Mouse (Mus musculus) MEL (cell line): Measurements from ENCODE around the gene Xrcc1.

Experiments
- CTCF ChIP-seq, 3 experiments: IDR thresholded peaks in 2 of 3; conservative IDR thresholded peaks in 1 of 3; 2 replicates each; pipeline ENCODE4 v1.5.1; 2011 to 2012; ENCODE audit warnings: low read length in 3 of 3, low read depth in 2 of 3, mild to moderate bottlenecking in 2 of 3, improper control_type of control experiment in 1 of 3, inconsistent platforms in 1 of 3, mixed read lengths in 1 of 3, moderate library complexity in 1 of 3; ENCODE audit not compliant: control insufficient read depth in 1 of 3, insufficient read depth in 1 of 3, poor library complexity in 1 of 3, severe bottlenecking in 1 of 3
- JUND ChIP-seq: IDR thresholded peaks from 2 replicates; pipeline ENCODE4 v1.6.1; 2011; ENCODE audit warnings: low read depth, mild to moderate bottlenecking, improper control_type of control experiment, low read length
- MAFK ChIP-seq: IDR thresholded peaks from 2 replicates; pipeline ENCODE4 v1.6.1; 2011; ENCODE audit warnings: low read depth, mild to moderate bottlenecking, low read length, improper control_type of control experiment, borderline replicate concordance
- NRF1 ChIP-seq: IDR thresholded peaks from 2 replicates; pipeline ENCODE4 v1.6.1; 2014; ENCODE audit warnings: low read depth, mild to moderate bottlenecking, inconsistent platforms, low read length, improper control_type of control experiment, moderate library complexity; ENCODE audit not compliant: poor library complexity, insufficient read depth, severe bottlenecking
- POLR2A ChIP-seq, 2 experiments: IDR thresholded peaks; 2 replicates each; pipeline ENCODE4 v1.6.1; 2011 to 2012; ENCODE audit warnings: low read length in 2 of 2, mild to moderate bottlenecking in 2 of 2, control low read depth in 1 of 2, improper control_type of control experiment in 1 of 2, low read depth in 1 of 2, moderate library complexity in 1 of 2; ENCODE audit not compliant: control insufficient read depth in 1 of 2, insufficient read depth in 1 of 2, poor library complexity in 1 of 2
- RCOR1 ChIP-seq: IDR thresholded peaks from 2 replicates; pipeline ENCODE4 v1.6.1; 2012; ENCODE audit warnings: low read depth, mild to moderate bottlenecking, inconsistent platforms, low read length, improper control_type of control experiment
- UBTF ChIP-seq: IDR thresholded peaks from 2 replicates; pipeline ENCODE4 v1.6.1; 2012; ENCODE audit warnings: low read depth, mild to moderate bottlenecking, inconsistent platforms, low read length, improper control_type of control experiment, moderate library complexity, borderline replicate concordance; ENCODE audit not compliant: insufficient read depth

GRCm38 (mm10) chr7:24605561-24605960 is 59.5 kb downstream of the Xrcc1 start:
- no peak for TF ChIP-seq JUND
- no peak for TF ChIP-seq POLR2A (IDR thresholded peaks at IDR 0.05; ENCODE audit: control insufficient read depth in 1 of 2, insufficient read depth in 1 of 2, low read depth in 1 of 2, low read length in 2 of 2, poor library complexity in 1 of 2)
- TF ChIP-seq CTCF (IDR thresholded peaks at IDR 0.05 in 2 of 3, conservative IDR thresholded peaks at IDR 0.05 in 1 of 3; ENCODE audit: control insufficient read depth in 1 of 3, insufficient read depth in 1 of 3, low read depth in 2 of 3, low read length in 3 of 3, poor library complexity in 1 of 3, severe bottlenecking in 1 of 3): no peak
- no peak for TF ChIP-seq NRF1
- TF ChIP-seq UBTF: no peak
- TF ChIP-seq RCOR1: no peak
- TF ChIP-seq MAFK: no peak
